Mouse (Mus musculus): ENCODE measurements around the gene Fahd1. TPM values are rescaled to one million over a fixed set of nuclear protein-coding genes. Genes with fewer than 3 reads are reported as not detected.

The Fahd1 gene
- polyA plus RNA-seq, 1 experiment from 2014 or later, result 20.7 TPM

- Histone ChIP-seq H3K27me3 (ENCODE audit: insufficient read depth, poor library complexity, severe bottlenecking) (no peaks in the 10 kb centered on the region), H3K4me3 (no peak overlapping the region), H3K36me3 (no peaks in the 10 kb centered on the region), H3K27ac (no peak overlapping the region), H3K9me3 (no peaks in the 10 kb centered on the region), H3K4me1 (replicated peaks) (no peaks in the 10 kb centered on the region)
- WGBS, result 40% methylated on average over 1 of the region's 1 CpGs
- no peak for DNase-seq (ENCODE audit: low spot score)
Observed at GRCm38 (mm10) chr17:24817503-24817902, 32.7 kb downstream of the Fahd1 start.

- H3K27ac ChIP-seq, result no peak overlapping the region
- WGBS, result 83% methylated on average over 5 of the region's 5 CpGs
- no peaks in the 10 kb centered on the region for H3K4me1 ChIP-seq (replicated peaks)
- H3K9me3 ChIP-seq, result no peaks in the 10 kb centered on the region
- DNase-seq (ENCODE audit: low spot score), result no peak
- H3K4me3 ChIP-seq, result no peak overlapping the region
- H3K27me3 ChIP-seq (ENCODE audit: insufficient read depth, poor library complexity, severe bottlenecking), result no peaks in the 10 kb centered on the region
- H3K36me3 ChIP-seq, result no peaks in the 10 kb centered on the region
Observed at GRCm38 (mm10) chr17:24815256-24815655, 34.9 kb downstream of the Fahd1 start.

GRCm38 (mm10) chr17:24812215-24812614, 37.9 kb downstream of the Fahd1 start:
- Histone ChIP-seq H3K9me3 (no peaks in the 10 kb centered on the region), H3K36me3 (no peaks in the 10 kb centered on the region), H3K4me1 (replicated peaks) (no peaks in the 10 kb centered on the region), H3K27me3 (ENCODE audit: insufficient read depth, poor library complexity, severe bottlenecking) (peaks cover 6% of the 10 kb centered on the region; the same call in 1 of the 2 replicates), H3K4me3 (no peak overlapping the region), H3K27ac (no peak overlapping the region)
- DNase-seq (ENCODE audit: low spot score), result no peak
- WGBS, result 38% methylated on average over 2 of the region's 2 CpGs

GRCm38 (mm10) chr17:24811211-24811610, 39.0 kb downstream of the Fahd1 start:
- 81% methylated on average over 3 of the region's 3 CpGs for WGBS
- Histone ChIP-seq H3K27me3 (ENCODE audit: insufficient read depth, poor library complexity, severe bottlenecking) (peaks cover 15% of the 10 kb centered on the region; the same call in 1 of the 2 replicates), H3K36me3 (no peaks in the 10 kb centered on the region), H3K4me1 (replicated peaks) (no peaks in the 10 kb centered on the region), H3K4me3 (no peak overlapping the region), H3K27ac (no peak overlapping the region), H3K9me3 (no peaks in the 10 kb centered on the region)
- no peak for DNase-seq (ENCODE audit: low spot score)

GRCm38 (mm10) chr17:24803952-24804951, 45.9 kb downstream of the Fahd1 start, which contains the start of gene Meiob:
Meiob (plus strand) TSS chr17:24804289.
- Histone ChIP-seq H3K9me3 (no peaks in the 10 kb centered on the region), H3K27ac (peak within 1 kb of the TSS; percentile 78), H3K4me3 (peak within 1 kb of the TSS; percentile 80), H3K36me3 (no peaks in the 10 kb centered on the region), H3K4me1 (replicated peaks) (peaks cover 13% of the 10 kb centered on the region), H3K27me3 (ENCODE audit: insufficient read depth, poor library complexity, severe bottlenecking) (peaks cover 53% of the 10 kb centered on the region)
- DNase-seq (ENCODE audit: low spot score), result peak; percentile 83
- WGBS, result under 1% methylated on average over 71 of the region's 71 CpGs

- Histone ChIP-seq H3K27me3 (ENCODE audit: insufficient read depth, poor library complexity, severe bottlenecking) (peaks cover 32% of the 10 kb centered on the region), H3K9me3 (no peaks in the 10 kb centered on the region), H3K27ac (no peak overlapping the region), H3K4me1 (replicated peaks) (peaks cover 13% of the 10 kb centered on the region), H3K36me3 (no peaks in the 10 kb centered on the region), H3K4me3 (no peak overlapping the region)
- WGBS, result 55% methylated on average over 3 of the region's 3 CpGs
- DNase-seq (ENCODE audit: low spot score), result no peak
Observed at GRCm38 (mm10) chr17:24800524-24800923, 49.6 kb downstream of the Fahd1 start.

GRCm38 (mm10) chr17:24799476-24799875, 50.7 kb downstream of the Fahd1 start:
- no peak overlapping the region for H3K27ac ChIP-seq
- no peaks in the 10 kb centered on the region for H3K36me3 ChIP-seq
- H3K9me3 ChIP-seq, result no peaks in the 10 kb centered on the region
- 89% methylated on average over 4 of the region's 4 CpGs for WGBS
- no peak overlapping the region for H3K4me3 ChIP-seq
- H3K27me3 ChIP-seq (ENCODE audit: insufficient read depth, poor library complexity, severe bottlenecking), result peaks cover 21% of the 10 kb centered on the region
- peaks cover 9% of the 10 kb centered on the region for H3K4me1 ChIP-seq (replicated peaks)
- no peak for DNase-seq (ENCODE audit: low spot score)

Other genes with a start within 250 kb of the Fahd1 start
- gene Tsc2, start 217.7 kb downstream of the Fahd1 start, polyA plus RNA-seq (2016; fragmentation: Nextera tagmentation; extraction: Ambion mirVana), result 64.1 and 86.9 TPM in 2 replicates
- gene Nthl1, start 217.7 kb downstream of the Fahd1 start, polyA plus RNA-seq (2016; fragmentation: Nextera tagmentation; extraction: Ambion mirVana), result 19.9 and 27.1 TPM in 2 replicates
- gene Slc9a3r2, start 200.0 kb downstream of the Fahd1 start, polyA plus RNA-seq (2016; fragmentation: Nextera tagmentation; extraction: Ambion mirVana), result 34.2 and 39.2 TPM in 2 replicates
- gene Npw, start 191.9 kb downstream of the Fahd1 start, polyA plus RNA-seq (2016; fragmentation: Nextera tagmentation; extraction: Ambion mirVana), result not detected in 2 replicates
- 26.2 and 28.6 TPM in 2 replicates for gene Zfp598, start 180.7 kb downstream of the Fahd1 start, polyA plus RNA-seq (2016; fragmentation: Nextera tagmentation; extraction: Ambion mirVana)
- 9.2 and 15.1 TPM in 2 replicates for gene Syngr3, start 160.4 kb downstream of the Fahd1 start, polyA plus RNA-seq (2016; fragmentation: Nextera tagmentation; extraction: Ambion mirVana)
- gene Gfer, start 154.2 kb downstream of the Fahd1 start, polyA plus RNA-seq (2016; fragmentation: Nextera tagmentation; extraction: Ambion mirVana), result 49.7 and 50.9 TPM in 2 replicates
- 1.5 and 1.8 TPM in 2 replicates for gene Noxo1, start 154.1 kb downstream of the Fahd1 start, polyA plus RNA-seq (2016; fragmentation: Nextera tagmentation; extraction: Ambion mirVana)
- 133 and 140 TPM in 2 replicates for gene Tbl3, start 142.7 kb downstream of the Fahd1 start, polyA plus RNA-seq (2016; fragmentation: Nextera tagmentation; extraction: Ambion mirVana)
- gene Rnf151, start 132.3 kb downstream of the Fahd1 start, polyA plus RNA-seq (2016; fragmentation: Nextera tagmentation; extraction: Ambion mirVana), result 0.22 TPM in 2 replicates
- gene Rps2, start 132.2 kb downstream of the Fahd1 start, polyA plus RNA-seq (2016; fragmentation: Nextera tagmentation; extraction: Ambion mirVana), result 1,403 and 1,781 TPM in 2 replicates
- 212 and 240 TPM in 2 replicates for gene Ndufb10, start 125.9 kb downstream of the Fahd1 start, polyA plus RNA-seq (2016; fragmentation: Nextera tagmentation; extraction: Ambion mirVana)
- not detected in 2 replicates for gene Rpl3l, start 122.5 kb downstream of the Fahd1 start, polyA plus RNA-seq (2016; fragmentation: Nextera tagmentation; extraction: Ambion mirVana)
- gene Msrb1, start 113.7 kb downstream of the Fahd1 start, polyA plus RNA-seq (2016; fragmentation: Nextera tagmentation; extraction: Ambion mirVana), result 21.4 and 23.4 TPM in 2 replicates
- gene Hs3st6, start 97.4 kb downstream of the Fahd1 start, polyA plus RNA-seq (2016; fragmentation: Nextera tagmentation; extraction: Ambion mirVana), result 1.5 and 2.0 TPM in 2 replicates
- gene Meiob, start 46.1 kb downstream of the Fahd1 start, polyA plus RNA-seq (2016; fragmentation: Nextera tagmentation; extraction: Ambion mirVana), result 0.10 TPM in 1 of 2 replicates, not detected in the other
- gene Hagh, start 10.2 kb downstream of the Fahd1 start, polyA plus RNA-seq (2016; fragmentation: Nextera tagmentation; extraction: Ambion mirVana), result 30.7 and 34.3 TPM in 2 replicates
- 0.58 and 0.65 TPM in 2 replicates for gene Igfals, start 15.6 kb upstream of the Fahd1 start, polyA plus RNA-seq (2016; fragmentation: Nextera tagmentation; extraction: Ambion mirVana)
- 90.0 and 95.5 TPM in 2 replicates for gene Nubp2, start 36.0 kb upstream of the Fahd1 start, polyA plus RNA-seq (2016; fragmentation: Nextera tagmentation; extraction: Ambion mirVana)
- 48.9 and 53.4 TPM in 2 replicates for gene Spsb3, start 36.3 kb upstream of the Fahd1 start, polyA plus RNA-seq (2016; fragmentation: Nextera tagmentation; extraction: Ambion mirVana)
- 30.8 and 36.3 TPM in 2 replicates for gene Eme2, start 44.7 kb upstream of the Fahd1 start, polyA plus RNA-seq (2016; fragmentation: Nextera tagmentation; extraction: Ambion mirVana)
- 96.7 and 102 TPM in 2 replicates for gene Mrps34, start 44.8 kb upstream of the Fahd1 start, polyA plus RNA-seq (2016; fragmentation: Nextera tagmentation; extraction: Ambion mirVana)
- gene Nme3, start 46.1 kb upstream of the Fahd1 start, polyA plus RNA-seq (2016; fragmentation: Nextera tagmentation; extraction: Ambion mirVana), result 44.7 and 46.5 TPM in 2 replicates
- 51.4 and 61.7 TPM in 2 replicates for gene Mapk8ip3, start 86.6 kb upstream of the Fahd1 start, polyA plus RNA-seq (2016; fragmentation: Nextera tagmentation; extraction: Ambion mirVana)
- gene Jpt2, start 110.3 kb upstream of the Fahd1 start, polyA plus RNA-seq (2016; fragmentation: Nextera tagmentation; extraction: Ambion mirVana), result 358 and 426 TPM in 2 replicates
- gene Cramp1l, start 165.4 kb upstream of the Fahd1 start, polyA plus RNA-seq (2016; fragmentation: Nextera tagmentation; extraction: Ambion mirVana), result 7.9 and 9.1 TPM in 2 replicates
- gene Ift140, start 165.7 kb upstream of the Fahd1 start, polyA plus RNA-seq (2016; fragmentation: Nextera tagmentation; extraction: Ambion mirVana), result 25.1 and 31.7 TPM in 2 replicates
- 13.0 and 13.7 TPM in 2 replicates for gene Tmem204, start 233.2 kb upstream of the Fahd1 start, polyA plus RNA-seq (2016; fragmentation: Nextera tagmentation; extraction: Ambion mirVana)